Mouse (Mus musculus) intestine, postnatal 0 days (tissue): ENCODE data around the gene Psd. TPM values are rescaled to one million over a fixed set of nuclear protein-coding genes. Genes with fewer than 3 reads are reported as not detected.

Source experiments
- ATAC-seq: fragments of 200-750 bp; cut with Nextera tagmentation; 2 replicates; pipeline ENCODE4 v1.8.0; 2017; ENCODE audit warnings: mild to moderate bottlenecking, moderate TSS enrichment, moderate library complexity
- H3K27ac ChIP-seq: fragments of 300-500 bp; sonication (generic); 2 replicates; pipeline ENCODE4 v1.5.1; 2014; ENCODE audit warnings: mild to moderate bottlenecking, low read depth, low read length, moderate library complexity
- H3K27me3 ChIP-seq: fragments of 300-500 bp; sonication (generic); replicated peaks from 2 replicates; pipeline ENCODE4 v1.6.1; 2014; ENCODE audit warnings: low read length, mixed read lengths; ENCODE audit not compliant: control insufficient read depth, insufficient read depth
- H3K36me3 ChIP-seq: fragments of 300-500 bp; sonication (generic); 2 replicates; pipeline ENCODE4 v1.6.1; 2014; ENCODE audit warnings: mild to moderate bottlenecking, moderate library complexity; ENCODE audit not compliant: control insufficient read depth, insufficient read depth
- H3K4me1 ChIP-seq: fragments of 300-500 bp; sonication (generic); replicated peaks from 2 replicates; pipeline ENCODE4 v1.6.1; 2014; ENCODE audit warnings: antibody characterized with exemption, low read length, mixed read lengths; ENCODE audit not compliant: control insufficient read depth, insufficient read depth
- H3K4me2 ChIP-seq: fragments of 300-500 bp; sonication (generic); replicated peaks from 2 replicates; pipeline ENCODE4 v1.6.1; 2014; ENCODE audit warnings: low read depth, mild to moderate bottlenecking, moderate library complexity
- H3K4me3 ChIP-seq: fragments of 300-500 bp; sonication (generic); 2 replicates; pipeline ENCODE4 v1.5.1; 2014; ENCODE audit warnings: low read depth, low read length
- H3K9ac ChIP-seq: fragments of 300-500 bp; sonication (generic); 2 replicates; pipeline ENCODE4 v1.6.1; 2014; ENCODE audit warnings: mild to moderate bottlenecking, low read depth, low read length
- H3K9me3 ChIP-seq: fragments of 300-500 bp; sonication (generic); 2 replicates; pipeline ENCODE4 v1.6.1; 2016; ENCODE audit warnings: mixed run types; ENCODE audit not compliant: control insufficient read depth
- CTCF ChIP-seq: sonication (generic); IDR thresholded peaks from 2 replicates; pipeline ENCODE4 v1.5.1; 2016; ENCODE audit warnings: low read depth, mild to moderate bottlenecking, control low read depth, antibody characterized with exemption, moderate library complexity
- WGBS: fragments of 180-500 bp; shearing (Covaris S2); extraction: QIAGEN DNeasy Blood & Tissue Kit; methylation state at CpG from one replicate; pipeline ENCODE4 v1.1.7; 2014; 5-methylcytosine and 5-hydroxymethylcytosine counted together
- polyA plus RNA-seq: library from polyadenylated mRNA; unstranded; fragments of >200 nt; fragmentation: Nextera tagmentation; extraction: Ambion mirVana; gene quantifications from 2 replicates; pipeline ENCODE4 v1.2.1, GENCODE M21; 2015

Gene Psd
- polyA plus RNA-seq, 1 experiment from 2014 or later, result 30.1 TPM

DNA sequence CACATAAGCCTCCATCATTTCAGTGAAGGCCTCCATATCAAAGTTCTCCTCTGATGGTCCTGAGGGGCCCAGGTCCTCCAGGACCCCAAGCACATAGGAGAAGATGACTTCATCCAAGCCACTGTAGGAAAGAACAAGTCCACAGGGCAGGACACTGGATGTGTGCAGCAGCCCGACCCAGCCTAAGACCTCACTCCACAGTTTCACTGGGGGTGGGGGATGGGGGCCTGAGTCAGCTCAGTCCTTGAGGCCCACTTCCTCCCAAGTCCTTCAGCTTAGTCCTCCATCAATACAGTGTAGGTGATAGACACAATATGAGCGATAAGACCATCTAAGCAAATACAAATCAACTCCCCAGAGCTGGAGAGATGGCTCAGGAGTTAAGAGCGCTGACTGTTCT lies 5.0 kb upstream of the Psd start:
- peaks cover 22% of the 10 kb centered on the region for H3K36me3 ChIP-seq
- H3K9me3 ChIP-seq, result no peaks in the 10 kb centered on the region
- ATAC-seq, result no peak
- no peak overlapping the region for H3K4me3 ChIP-seq
- no peak for TF ChIP-seq CTCF
- H3K9ac ChIP-seq, result no peak overlapping the region
- 81% methylated on average over 3 of the region's 3 CpGs for WGBS
- no peak overlapping the region for H3K4me2 ChIP-seq
- H3K27me3 ChIP-seq, result no peaks in the 10 kb centered on the region; the same call in 1 of the 2 replicates
- peaks cover 15% of the 10 kb centered on the region; the same call in 1 of the 2 replicates for H3K4me1 ChIP-seq
- H3K27ac ChIP-seq, result no peak overlapping the region

DNA sequence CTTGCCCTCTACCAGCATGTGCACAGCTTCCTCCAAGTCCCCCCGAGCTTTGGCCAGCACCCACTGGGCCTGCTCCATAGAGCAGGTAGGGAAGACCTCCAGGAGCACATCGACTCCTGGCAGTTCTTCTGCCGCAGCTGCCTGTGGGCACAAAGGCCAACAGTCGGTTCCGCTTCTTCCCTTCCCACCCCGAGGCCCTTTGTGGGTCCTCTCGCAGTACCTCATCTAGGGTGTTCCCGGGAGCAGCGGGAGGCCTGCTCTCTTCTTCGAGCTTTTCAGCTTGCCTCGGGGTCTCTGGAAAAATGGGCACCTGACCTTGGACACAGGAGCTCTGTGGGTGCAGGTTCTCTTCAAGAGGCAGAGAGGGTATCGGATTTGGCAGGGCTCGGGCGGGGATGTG lies 4.4 kb upstream of the Psd start:
- Histone ChIP-seq H3K4me2 (no peak overlapping the region), H3K9me3 (no peaks in the 10 kb centered on the region), H3K36me3 (peaks cover 22% of the 10 kb centered on the region), H3K27me3 (peaks cover 5% of the 10 kb centered on the region), H3K4me1 (peaks cover 15% of the 10 kb centered on the region; the same call in 1 of the 2 replicates), H3K9ac (no peak overlapping the region), H3K27ac (no peak overlapping the region), H3K4me3 (no peak overlapping the region)
- TF ChIP-seq CTCF, result no peak
- WGBS, result 93% methylated on average over 14 of the region's 14 CpGs
- ATAC-seq, result no peak

DNA sequence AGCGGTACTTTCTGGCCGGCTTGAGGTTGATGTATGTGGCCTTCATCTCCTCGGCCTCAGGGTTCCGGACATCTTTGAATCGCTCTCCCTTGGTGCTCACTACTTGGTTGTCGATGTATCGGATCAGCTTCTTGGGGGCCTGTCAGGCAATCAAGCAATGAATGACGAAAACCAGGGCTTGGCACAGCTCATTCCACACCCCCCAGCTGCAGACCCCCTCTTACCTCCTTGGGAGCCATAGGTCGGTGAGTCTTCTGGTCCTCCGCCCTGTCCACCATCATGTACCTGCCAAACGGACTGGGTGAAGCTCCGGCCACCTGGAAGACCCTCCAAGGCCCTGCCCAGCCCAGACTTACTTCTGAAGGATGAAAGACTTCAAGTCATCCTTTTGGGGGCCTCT lies 3.7 kb upstream of the Psd start:
- Histone ChIP-seq H3K36me3 (peaks cover 22% of the 10 kb centered on the region), H3K9ac (no peak overlapping the region), H3K4me2 (no peak overlapping the region), H3K4me3 (no peak overlapping the region), H3K27ac (no peak overlapping the region), H3K27me3 (peaks cover 11% of the 10 kb centered on the region), H3K9me3 (no peaks in the 10 kb centered on the region), H3K4me1 (peaks cover 15% of the 10 kb centered on the region; the same call in 1 of the 2 replicates)
- no peak for TF ChIP-seq CTCF
- 93% methylated on average over 12 of the region's 12 CpGs for WGBS
- no peak for ATAC-seq

DNA sequence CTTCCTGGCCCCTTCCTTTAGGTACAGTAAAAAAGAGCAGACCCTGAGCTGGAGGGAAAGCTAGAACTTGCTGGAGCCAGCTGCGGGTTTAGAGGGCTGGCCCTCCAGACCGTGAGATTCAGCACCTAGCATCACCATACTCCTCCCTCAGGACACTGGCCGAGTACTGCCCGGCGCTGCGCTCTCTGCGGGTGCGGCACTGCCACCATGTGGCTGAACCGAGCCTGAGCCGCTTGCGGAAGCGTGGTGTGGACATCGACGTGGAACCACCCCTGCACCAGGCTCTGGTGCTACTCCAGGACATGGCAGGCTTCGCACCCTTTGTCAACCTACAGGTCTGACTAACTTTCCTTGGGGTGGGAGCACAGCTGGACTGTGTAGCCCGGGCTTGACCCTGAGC lies 3.0 kb upstream of the Psd start:
- Histone ChIP-seq H3K9ac (no peak overlapping the region), H3K4me3 (0 out of 2 replicates have a peak overlapping the region, but pooled peaks have one; percentile 66), H3K27me3 (peaks cover 18% of the 10 kb centered on the region), H3K4me2 (peak overlapping the region; percentile 94), H3K36me3 (peaks cover 22% of the 10 kb centered on the region), H3K9me3 (no peaks in the 10 kb centered on the region), H3K4me1 (peaks cover 15% of the 10 kb centered on the region; the same call in 1 of the 2 replicates), H3K27ac (no peak overlapping the region)
- peak; percentile 98 for TF ChIP-seq CTCF
- peak; percentile 39; the same call in 1 of the 2 replicates for ATAC-seq
- WGBS, result 4% methylated on average over 16 of the region's 16 CpGs

DNA sequence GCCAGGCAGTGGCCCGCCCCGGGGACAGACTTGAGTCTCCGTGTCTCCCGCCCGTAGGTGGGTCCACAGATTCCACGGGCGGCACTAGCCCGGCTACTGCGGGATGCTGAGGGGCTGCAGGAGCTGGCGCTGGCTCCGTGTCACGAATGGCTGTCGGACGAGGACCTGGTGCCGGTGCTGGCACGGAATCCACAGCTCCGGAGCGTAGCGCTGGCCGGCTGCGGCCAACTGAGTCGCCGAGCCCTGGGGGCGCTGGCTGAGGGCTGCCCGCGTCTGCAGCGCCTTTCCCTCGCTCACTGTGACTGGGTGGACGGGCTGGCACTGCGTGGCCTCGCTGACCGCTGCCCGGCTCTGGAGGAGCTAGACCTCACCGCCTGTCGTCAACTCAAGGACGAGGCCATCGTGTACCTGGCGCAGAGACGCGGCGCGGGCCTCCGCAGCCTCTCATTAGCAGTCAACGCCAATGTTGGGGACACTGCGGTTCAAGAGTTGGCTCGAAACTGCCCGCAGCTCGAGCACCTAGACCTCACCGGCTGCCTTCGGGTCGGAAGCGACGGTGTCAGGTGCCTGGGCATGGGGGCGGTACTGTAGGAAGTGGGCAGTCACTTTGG lies 2.2 kb upstream of the Psd start:
- peaks cover 26% of the 10 kb centered on the region for H3K27me3 ChIP-seq
- 2% methylated on average over 54 of the region's 54 CpGs for WGBS
- H3K9me3 ChIP-seq, result no peaks in the 10 kb centered on the region
- TF ChIP-seq CTCF, result no peak
- peak overlapping the region; percentile 66 for H3K4me3 ChIP-seq
- peak overlapping the region; percentile 82 for H3K27ac ChIP-seq
- peak overlapping the region; percentile 62 for H3K9ac ChIP-seq
- H3K4me1 ChIP-seq, result peaks cover 15% of the 10 kb centered on the region; the same call in 1 of the 2 replicates
- ATAC-seq, result no peak; the same call in 1 of the 2 replicates
- H3K4me2 ChIP-seq, result peak overlapping the region; percentile 94
- peaks cover 22% of the 10 kb centered on the region for H3K36me3 ChIP-seq

DNA sequence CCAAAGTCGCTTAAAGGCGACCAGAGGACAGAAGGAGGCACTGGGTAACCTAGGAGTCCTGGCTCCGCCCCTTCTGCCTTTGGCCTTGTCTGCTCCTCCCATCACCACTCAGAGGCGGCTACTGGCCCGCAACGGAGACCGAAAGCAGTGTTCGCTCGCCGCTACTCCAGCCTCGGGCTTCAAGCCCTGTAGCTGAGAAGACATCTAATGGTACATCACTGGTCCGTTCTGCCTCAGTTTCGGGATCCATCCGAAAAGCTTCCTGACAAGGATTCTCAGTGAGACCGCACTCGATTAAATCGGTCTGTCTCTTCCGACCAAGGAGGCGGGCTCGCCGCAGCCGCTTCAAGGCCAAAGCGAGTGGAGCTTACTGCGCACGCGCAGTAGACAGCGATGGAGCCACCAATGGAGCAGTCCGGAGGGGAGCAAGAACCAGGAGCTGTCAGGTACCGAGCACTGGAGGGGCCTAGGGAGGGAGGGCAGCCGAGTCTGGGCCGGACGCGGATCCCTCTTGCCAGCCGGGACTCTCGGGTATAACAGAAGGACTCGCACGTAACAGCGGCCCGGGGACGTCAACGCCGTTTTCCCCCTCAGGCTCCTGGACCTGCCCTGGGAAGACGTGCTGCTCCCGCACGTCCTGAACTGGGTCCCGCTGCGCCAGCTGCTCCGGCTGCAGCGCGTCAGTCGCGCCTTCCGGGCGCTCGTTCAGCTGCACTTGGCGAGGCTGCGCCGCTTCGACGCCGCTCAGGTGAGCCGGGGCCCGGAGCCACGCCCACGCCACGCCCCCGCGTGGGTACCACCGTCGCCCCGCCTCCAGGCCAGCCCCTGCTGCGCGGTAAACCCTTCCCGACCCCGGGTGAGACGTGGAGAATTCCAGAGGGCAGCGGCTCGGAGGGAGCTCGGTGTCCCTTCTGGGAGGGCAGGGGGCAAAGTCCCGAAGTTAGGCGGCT lies 1.4 kb upstream of the Psd start, which contains the start of gene Fbxl15:
Fbxl15 (plus strand) TSS at position 104 of the 950 bp plus-strand sequence.
- TF ChIP-seq CTCF, result no peak; the same call in 1 of the 2 replicates
- ATAC-seq, result peak; percentile 86
- Histone ChIP-seq H3K36me3 (peaks cover 22% of the 10 kb centered on the region), H3K27ac (peak within 1 kb of the TSS; percentile 82), H3K4me1 (peaks cover 15% of the 10 kb centered on the region; the same call in 1 of the 2 replicates), H3K4me3 (peak within 1 kb of the TSS; percentile 66), H3K4me2 (peak within 1 kb of the TSS; percentile 94), H3K27me3 (peaks cover 30% of the 10 kb centered on the region), H3K9ac (peak within 1 kb of the TSS; percentile 62), H3K9me3 (no peaks in the 10 kb centered on the region)
- under 1% methylated on average over 81 of the region's 81 CpGs for WGBS
